ENCODE assay signal across 11 mouse cellular contexts in the genomic region with DNA sequence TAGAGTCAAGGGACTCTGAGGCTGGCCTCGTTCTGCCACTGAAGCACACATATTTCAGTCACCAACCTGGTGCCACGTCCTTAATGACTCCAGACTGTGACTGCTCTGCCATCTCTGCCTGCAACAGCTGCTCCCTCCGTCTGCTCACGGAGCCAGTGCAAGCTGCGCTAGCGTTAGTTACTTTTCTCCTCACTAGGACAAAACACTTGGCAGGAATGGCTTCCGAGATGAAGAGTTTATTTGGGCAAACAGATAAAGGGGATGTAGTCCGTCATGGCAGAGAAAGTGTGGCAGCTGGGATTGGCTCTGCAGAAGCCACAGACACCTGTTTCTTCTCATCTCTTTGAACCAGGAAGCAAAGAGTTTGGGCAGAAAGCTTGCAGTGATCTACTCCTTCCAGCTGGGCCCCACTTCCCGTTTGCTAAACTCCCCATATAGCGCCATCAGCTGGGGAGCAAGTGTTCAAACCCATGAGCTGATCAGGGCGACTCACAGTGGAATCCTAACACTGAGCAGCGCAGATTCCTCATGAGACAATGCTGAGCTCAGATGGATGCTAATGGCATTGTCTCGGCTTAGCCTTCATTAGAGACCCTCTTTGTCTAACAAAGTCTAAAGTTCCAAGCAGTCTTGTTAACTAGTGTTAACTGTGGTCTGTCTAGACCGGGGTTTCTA.
DNase-seq lines count a peak whose midpoint lies in the region; ATAC-seq and TF ChIP-seq lines count a peak whose summit lies in the region.
"Had no signal": no experiment of that assay in that cellular context is flagged by ENCODE, and none has a peak within 500 bp of the region (broad histone marks: within the 10 kb centered on the region; RNA-seq: fewer than 3 reads in every experiment).

No protein-coding gene starts in this region.

- no peak overlapping the region for H3K27ac ChIP-seq in forebrain, postnatal 0 days (ENCODE audit: low read depth, low read length)
- no peak overlapping the region for H3K27ac ChIP-seq in forebrain, embryonic 16.5 days (ENCODE audit: low read length)
- H3K27ac ChIP-seq in macrophage = peak overlapping the region; percentile 46
- H3K27ac ChIP-seq in heart, embryonic 11.5 days (ENCODE audit: low read depth, low read length) = no peak overlapping the region
- H3K27ac ChIP-seq: liver, embryonic 14.5 days had no signal

- ATAC-seq in forebrain, postnatal 0 days = peak; percentile 45; the same call in 1 of the 2 replicates
- no peak for ATAC-seq in forebrain, embryonic 16.5 days
- no peak for ATAC-seq in heart, embryonic 11.5 days (replicated peaks; ENCODE audit: insufficient number of reproducible peaks, low FRiP score, low TSS enrichment)

- no peaks in the 10 kb centered on the region for H3K36me3 ChIP-seq in forebrain, postnatal 0 days (ENCODE audit: insufficient read depth)
- no peaks in the 10 kb centered on the region for H3K36me3 ChIP-seq in forebrain, embryonic 16.5 days (ENCODE audit: control insufficient read depth, insufficient read depth)
- H3K36me3 ChIP-seq in macrophage (ENCODE audit: inconsistent target) = no peaks in the 10 kb centered on the region
- no peaks in the 10 kb centered on the region for H3K36me3 ChIP-seq in heart, embryonic 11.5 days (ENCODE audit: control insufficient read depth, insufficient read depth, low read length)

- no peaks in the 10 kb centered on the region for H3K4me1 ChIP-seq in forebrain, postnatal 0 days (ENCODE audit: insufficient read depth)
- peaks cover 13% of the 10 kb centered on the region; the same call in 1 of the 2 replicates for H3K4me1 ChIP-seq in forebrain, embryonic 16.5 days (replicated peaks; ENCODE audit: control insufficient read depth, insufficient read depth, low read length)
- no peaks in the 10 kb centered on the region; the same call in 1 of the 2 replicates for H3K4me1 ChIP-seq in heart, embryonic 11.5 days (ENCODE audit: control insufficient read depth, insufficient read depth, low read length)

- no peaks in the 10 kb centered on the region for H3K27me3 ChIP-seq in forebrain, postnatal 0 days (ENCODE audit: insufficient read depth, low read length)
- H3K27me3 ChIP-seq in forebrain, embryonic 16.5 days (replicated peaks; ENCODE audit: control insufficient read depth, insufficient read depth, low read length) = no peaks in the 10 kb centered on the region
- H3K27me3 ChIP-seq in heart, embryonic 11.5 days (ENCODE audit: control insufficient read depth, insufficient read depth, low read length) = no peaks in the 10 kb centered on the region

- 53% methylated on average over 14 of the region's 14 CpGs for WGBS in forebrain, postnatal 0 days
- WGBS in forebrain, embryonic 16.5 days = 58% methylated on average over 14 of the region's 14 CpGs
- 73% methylated on average over 14 of the region's 14 CpGs for WGBS in macrophage (ENCODE audit: missing documents)
- 76% methylated on average over 14 of the region's 14 CpGs for WGBS in heart, embryonic 11.5 days (ENCODE audit: insufficient replicate concordance)

- no peak overlapping the region for H3K4me2 ChIP-seq in forebrain, postnatal 0 days (ENCODE audit: low read depth)
- no peak overlapping the region for H3K4me2 ChIP-seq in forebrain, embryonic 16.5 days (ENCODE audit: low read length)
- H3K4me2 ChIP-seq in heart, embryonic 11.5 days = no peak overlapping the region

- DNase-seq in forebrain, postnatal 0 days = peak; percentile 61
- DNase-seq in thymus, postnatal 0 days (ENCODE audit: low spot score) = peak; percentile 28
- no peak for DNase-seq in thymus, adult 18-20 months
- DNase-seq in urinary bladder, adult 18-20 months (ENCODE audit: low spot score in 2 of 2) = no peak
- DNase-seq in frontal cortex, postnatal 10 days (ENCODE audit: low spot score in 2 of 2) = no peak
- DNase-seq: adrenal gland, postnatal 14 days; heart, postnatal 4 days had no signal

- no peak overlapping the region for H3K9ac ChIP-seq in forebrain, postnatal 0 days
- H3K9ac ChIP-seq in forebrain, embryonic 16.5 days (replicated peaks; ENCODE audit: low read depth, low read length) = no peak overlapping the region
- H3K9ac ChIP-seq in heart, embryonic 11.5 days (ENCODE audit: low read depth, low read length) = no peak overlapping the region
- H3K9ac ChIP-seq: liver, embryonic 14.5 days had no signal

- no peak overlapping the region for H3K4me3 ChIP-seq in forebrain, postnatal 0 days (ENCODE audit: low read depth, low read length)
- H3K4me3 ChIP-seq in forebrain, embryonic 16.5 days (replicated peaks; ENCODE audit: low read length) = no peak overlapping the region
- no peak overlapping the region for H3K4me3 ChIP-seq in macrophage (ENCODE audit: inconsistent target)
- H3K4me3 ChIP-seq in heart, embryonic 11.5 days (ENCODE audit: low read depth, low read length) = no peak overlapping the region

- no peaks in the 10 kb centered on the region for H3K9me3 ChIP-seq in forebrain, postnatal 0 days (ENCODE audit: low read length)
- no peaks in the 10 kb centered on the region for H3K9me3 ChIP-seq in forebrain, embryonic 16.5 days (ENCODE audit: control insufficient read depth, low read length)
- no peaks in the 10 kb centered on the region for H3K9me3 ChIP-seq in heart, embryonic 11.5 days (replicated peaks; ENCODE audit: control insufficient read depth, low read length)

- H3K79me2 ChIP-seq in macrophage (ENCODE audit: inconsistent target) = no peaks in the 10 kb centered on the region

- TF ChIP-seq CTCF in forebrain, postnatal 0 days (IDR thresholded peaks at IDR 0.05; ENCODE audit: low read depth) = no peak

Comparison
In these comparisons a context has a peak if more than half of its experiments do, and no peak if none do; other contexts are left out.
1. DNase-seq: peak in forebrain, postnatal 0 days (single experiment) and thymus, postnatal 0 days (single experiment); none in thymus, adult 18-20 months (0 of 2), urinary bladder, adult 18-20 months (0 of 2) and frontal cortex, postnatal 10 days (0 of 2).